Mouse (Mus musculus) limb, embryonic 12.5 days (tissue): ENCODE results near the gene Adam6b. TPM values are rescaled to one million over a fixed set of nuclear protein-coding genes. Genes with fewer than 3 reads are reported as not detected.
"Not testable (repeated sequence)": the region's sequence is repeated elsewhere in the genome, so short reads cannot be mapped to it uniquely, and the experiment has no call there.

Source experiments
- ATAC-seq: fragments of 200-750 bp; cut with Nextera tagmentation; 2 replicates; pipeline ENCODE4 v1.8.0; 2017; ENCODE audit warnings: low read depth, moderate TSS enrichment; ENCODE audit not compliant: insufficient number of reproducible peaks, insufficient read depth, low FRiP score, low TSS enrichment
- H3K27ac ChIP-seq: fragments of 300-500 bp; sonication (generic); 2 replicates; pipeline ENCODE4 v1.5.1; 2016; ENCODE audit warnings: mild to moderate bottlenecking, moderate library complexity
- H3K27me3 ChIP-seq: fragments of 300-500 bp; sonication (generic); 2 replicates; pipeline ENCODE4 v1.6.1; 2016; ENCODE audit warnings: mild to moderate bottlenecking, moderate library complexity
- H3K36me3 ChIP-seq: fragments of 300-500 bp; sonication (generic); 2 replicates; pipeline ENCODE4 v1.6.1; 2016; ENCODE audit warnings: mild to moderate bottlenecking, moderate library complexity
- H3K4me1 ChIP-seq: fragments of 300-500 bp; sonication (generic); replicated peaks from 2 replicates; pipeline ENCODE4 v1.6.1; 2016
- H3K4me2 ChIP-seq: fragments of 300-500 bp; sonication (generic); 2 replicates; pipeline ENCODE4 v1.6.1; 2016; ENCODE audit warnings: mild to moderate bottlenecking, moderate library complexity
- H3K4me3 ChIP-seq: fragments of 300-500 bp; sonication (generic); replicated peaks from 2 replicates; pipeline ENCODE4 v1.5.1; 2016; ENCODE audit warnings: mild to moderate bottlenecking
- H3K9ac ChIP-seq: fragments of 300-500 bp; sonication (generic); replicated peaks from 2 replicates; pipeline ENCODE4 v1.6.1; 2016; ENCODE audit warnings: mild to moderate bottlenecking, moderate library complexity
- H3K9me3 ChIP-seq: fragments of 300-500 bp; sonication (generic); 2 replicates; pipeline ENCODE4 v1.6.1; 2016; ENCODE audit warnings: mild to moderate bottlenecking, moderate library complexity
- WGBS: fragments of 180-500 bp; shearing (Covaris S2); methylation state at CpG from one replicate; pipeline ENCODE4 v1.1.7; 2016; 5-methylcytosine and 5-hydroxymethylcytosine counted together
- polyA plus RNA-seq: library from polyadenylated mRNA; unstranded; fragments of >200 nt; fragmentation: Nextera tagmentation; extraction: Ambion mirVana; gene quantifications from 2 replicates; pipeline ENCODE4 v1.2.1, GENCODE M21; 2016

The Adam6b gene
- polyA plus RNA-seq = not detected in 2 replicates

- ATAC-seq, H3K9me3 ChIP-seq, H3K36me3 ChIP-seq, H3K4me1 ChIP-seq, H3K4me3 ChIP-seq, H3K27me3 ChIP-seq, H3K4me2 ChIP-seq, H3K9ac ChIP-seq, H3K27ac ChIP-seq: not testable (repeated sequence)
- 76% methylated on average over 1 of the region's 1 CpGs for WGBS
Measured at GRCm38 (mm10) chr12:113489211-113489610, at the start of gene Adam6b. Gene Adam6b (plus strand): TSS chr12:113489511.

- 83% methylated on average over 1 of the region's 1 CpGs for WGBS
- Histone ChIP-seq H3K27ac (no peak overlapping the region), H3K27me3 (no peaks in the 10 kb centered on the region)
Measured at GRCm38 (mm10) chr12:113446061-113446460, 43.2 kb upstream of the Adam6b start.

GRCm38 (mm10) chr12:113476164-113476563, 13.1 kb upstream of the Adam6b start:
- H3K9ac ChIP-seq = no peak overlapping the region
- H3K27ac ChIP-seq = no peak overlapping the region
- H3K4me3 ChIP-seq = no peak overlapping the region
- H3K36me3 ChIP-seq = no peaks in the 10 kb centered on the region
- 84% methylated on average over 2 of the region's 2 CpGs for WGBS
- no peaks in the 10 kb centered on the region for H3K27me3 ChIP-seq
- no peak for ATAC-seq
- H3K9me3 ChIP-seq = no peaks in the 10 kb centered on the region
- no peak overlapping the region for H3K4me2 ChIP-seq
- no peaks in the 10 kb centered on the region for H3K4me1 ChIP-seq

More at GRCm38 (mm10) chr12:113446061-113446460, 43.2 kb upstream of the Adam6b start:
- Histone ChIP-seq H3K4me3 (no peak overlapping the region), H3K9me3 (no peaks in the 10 kb centered on the region), H3K4me2 (no peak overlapping the region), H3K9ac (no peak overlapping the region), H3K36me3 (no peaks in the 10 kb centered on the region), H3K4me1 (no peaks in the 10 kb centered on the region)
- ATAC-seq = no peak

- Histone ChIP-seq H3K4me3 (no peak overlapping the region), H3K27ac (no peak overlapping the region), H3K27me3 (no peaks in the 10 kb centered on the region), H3K36me3 (no peaks in the 10 kb centered on the region), H3K9ac (no peak overlapping the region), H3K4me2 (no peak overlapping the region), H3K9me3 (peaks cover 2% of the 10 kb centered on the region; the same call in 1 of the 2 replicates), H3K4me1 (no peaks in the 10 kb centered on the region)
- no peak for ATAC-seq
- 86% methylated on average over 2 of the region's 2 CpGs for WGBS
Measured at GRCm38 (mm10) chr12:113482147-113482546, 7.2 kb upstream of the Adam6b start.

- Histone ChIP-seq H3K27ac (no peak overlapping the region), H3K9ac (no peak overlapping the region), H3K27me3 (no peaks in the 10 kb centered on the region), H3K4me3 (no peak overlapping the region), H3K36me3 (no peaks in the 10 kb centered on the region), H3K9me3 (peaks cover 2% of the 10 kb centered on the region; the same call in 1 of the 2 replicates), H3K4me2 (no peak overlapping the region), H3K4me1 (no peaks in the 10 kb centered on the region)
- 51% methylated on average over 4 of the region's 4 CpGs for WGBS
- no peak for ATAC-seq
Measured at GRCm38 (mm10) chr12:113482661-113483389, 6.5 kb upstream of the Adam6b start.

GRCm38 (mm10) chr12:113483492-113484162, 5.7 kb upstream of the Adam6b start:
- H3K9ac ChIP-seq = no peak overlapping the region
- peaks cover 2% of the 10 kb centered on the region; the same call in 1 of the 2 replicates for H3K9me3 ChIP-seq
- no peaks in the 10 kb centered on the region for H3K27me3 ChIP-seq
- no peak for ATAC-seq
- no peak overlapping the region for H3K4me2 ChIP-seq
- no peaks in the 10 kb centered on the region for H3K4me1 ChIP-seq
- H3K27ac ChIP-seq = no peak overlapping the region
- 83% methylated on average over 2 of the region's 2 CpGs for WGBS
- no peaks in the 10 kb centered on the region for H3K36me3 ChIP-seq
- H3K4me3 ChIP-seq = no peak overlapping the region

- Histone ChIP-seq H3K4me2 (no peak overlapping the region), H3K27ac (no peak overlapping the region), H3K36me3 (no peaks in the 10 kb centered on the region), H3K27me3 (no peaks in the 10 kb centered on the region), H3K9ac (no peak overlapping the region), H3K4me1 (no peaks in the 10 kb centered on the region), H3K4me3 (no peak overlapping the region), H3K9me3 (peaks cover 2% of the 10 kb centered on the region; the same call in 1 of the 2 replicates)
- ATAC-seq = no peak
- WGBS = 32% methylated on average over 2 of the region's 2 CpGs
Measured at GRCm38 (mm10) chr12:113484971-113485485, 4.3 kb upstream of the Adam6b start.

GRCm38 (mm10) chr12:113487693-113488092, 1.6 kb upstream of the Adam6b start:
- not testable (repeated sequence) for H3K9ac ChIP-seq, H3K36me3 ChIP-seq, H3K4me2 ChIP-seq, H3K9me3 ChIP-seq, H3K4me3 ChIP-seq, H3K27me3 ChIP-seq, H3K4me1 ChIP-seq, H3K27ac ChIP-seq
- ATAC-seq = peak; percentile 73; the same call in 1 of the 2 replicates

- no peak overlapping the region for H3K4me3 ChIP-seq
- H3K36me3 ChIP-seq = no peaks in the 10 kb centered on the region
- no peak overlapping the region for H3K27ac ChIP-seq
- no peaks in the 10 kb centered on the region for H3K4me1 ChIP-seq
- ATAC-seq = no peak
- peaks cover 22% of the 10 kb centered on the region; the same call in 1 of the 2 replicates for H3K9me3 ChIP-seq
- H3K27me3 ChIP-seq = no peaks in the 10 kb centered on the region
- no peak overlapping the region for H3K4me2 ChIP-seq
- no peak overlapping the region for H3K9ac ChIP-seq
- WGBS = 73% methylated on average over 2 of the region's 2 CpGs
Measured at GRCm38 (mm10) chr12:113525901-113526300, 36.6 kb downstream of the Adam6b start.
